Mouse (Mus musculus): ENCODE measurements around the gene 3830406C13Rik. TPM values are rescaled to one million over a fixed set of nuclear protein-coding genes. Genes with fewer than 3 reads are reported as not detected.
"Not testable (repeated sequence)": the region's sequence is repeated elsewhere in the genome, so short reads cannot be mapped to it uniquely, and the experiment has no call there.

Gene 3830406C13Rik
- polyA plus RNA-seq (2011; ENCODE audit: insufficient read depth, insufficient read length, low replicate concordance, missing spikeins): 16.2 and 18.7 TPM in 2 replicates

GRCm38 (mm10) chr14:12284141-12284912, at the start of gene 3830406C13Rik:
TSS of gene 3830406C13Rik (plus strand) at chr14:12284173.
- TF ChIP-seq POLR2A (IDR thresholded peaks at IDR 0.05; ENCODE audit: borderline replicate concordance, control insufficient read depth, low read depth, low read length): peak; percentile 89
- TF ChIP-seq CTCF (IDR thresholded peaks at IDR 0.05; ENCODE audit: control insufficient read depth, insufficient read depth, low read length): no peak
- H3K4me1 ChIP-seq (ENCODE audit: control insufficient read depth, insufficient read depth, low read length): no peaks in the 10 kb centered on the region
- 1% methylated on average over 48 of the region's 48 CpGs for WGBS
- peak within 1 kb of the TSS; percentile 81 for H3K27ac ChIP-seq (ENCODE audit: control insufficient read depth, insufficient read depth, low read depth, low read length, poor library complexity)
- H3K4me3 ChIP-seq (replicated peaks; ENCODE audit: control insufficient read depth, low read depth, low read length): peak within 1 kb of the TSS; percentile 98

DNA sequence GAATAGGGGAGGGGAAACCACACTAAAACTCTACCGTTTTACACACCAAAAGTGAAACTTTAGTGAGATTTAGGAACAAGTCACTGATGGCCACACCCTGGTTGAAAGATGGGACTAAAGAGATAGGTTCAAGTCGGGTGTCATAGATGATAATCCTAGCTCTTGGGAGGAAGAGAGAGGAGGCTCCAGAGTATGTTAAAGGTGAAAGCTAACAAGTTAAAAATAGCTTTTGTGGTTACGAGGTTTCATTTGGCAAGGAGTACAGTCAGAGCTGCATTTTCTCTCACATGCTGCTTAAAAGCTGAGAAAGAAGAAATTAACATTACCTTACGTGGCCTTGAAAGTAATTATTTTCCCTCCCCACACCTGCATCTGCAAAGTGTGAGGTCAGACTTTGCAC, 40.2 kb upstream of the 3830406C13Rik start:
- Histone ChIP-seq H3K27ac (ENCODE audit: control insufficient read depth, insufficient read depth, low read depth, low read length, poor library complexity) (no peak overlapping the region), H3K4me3 (replicated peaks; ENCODE audit: control insufficient read depth, low read depth, low read length) (no peak overlapping the region), H3K4me1 (ENCODE audit: control insufficient read depth, insufficient read depth, low read length) (no peaks in the 10 kb centered on the region)
- TF ChIP-seq POLR2A (IDR thresholded peaks at IDR 0.05; ENCODE audit: borderline replicate concordance, control insufficient read depth, low read depth, low read length) (no peak), CTCF (IDR thresholded peaks at IDR 0.05; ENCODE audit: control insufficient read depth, insufficient read depth, low read length) (no peak)
- 7% methylated on average over 4 of the region's 4 CpGs for WGBS

- no peak for TF ChIP-seq CTCF (IDR thresholded peaks at IDR 0.05; ENCODE audit: control insufficient read depth, insufficient read depth, low read length)
- TF ChIP-seq POLR2A (IDR thresholded peaks at IDR 0.05; ENCODE audit: borderline replicate concordance, control insufficient read depth, low read depth, low read length): no peak
- Histone ChIP-seq H3K27ac (ENCODE audit: control insufficient read depth, insufficient read depth, low read depth, low read length, poor library complexity) (no peak overlapping the region), H3K4me3 (replicated peaks; ENCODE audit: control insufficient read depth, low read depth, low read length) (no peak overlapping the region), H3K4me1 (ENCODE audit: control insufficient read depth, insufficient read depth, low read length) (no peaks in the 10 kb centered on the region)
- 63% methylated on average over 3 of the region's 3 CpGs for WGBS
These were observed 7.9 kb upstream of the 3830406C13Rik start for GRCm38 (mm10) chr14:12276031-12276430.

DNA sequence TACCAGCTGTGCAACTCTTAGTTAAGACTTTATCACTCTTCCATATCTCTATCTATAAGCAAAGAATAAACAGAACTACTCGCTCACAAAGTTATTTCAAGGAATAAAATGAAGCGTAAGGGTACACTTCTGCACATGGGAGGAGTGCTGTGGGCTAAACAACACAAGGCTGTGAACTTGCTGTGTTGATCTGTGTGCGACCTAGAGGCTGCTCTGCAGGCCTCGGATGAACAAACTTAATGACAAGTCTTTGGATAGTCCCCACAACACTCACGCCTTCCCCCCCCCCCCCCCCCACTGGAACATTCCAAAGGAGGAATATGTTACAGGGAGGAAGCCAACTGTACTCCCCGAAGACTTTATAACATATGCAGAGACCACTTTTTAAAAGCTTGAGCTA, 332 bp upstream of the 3830406C13Rik start, which contains the start of gene Gm49355:
TSS of gene Gm49355 (plus strand) at position 336 of the 400 bp plus-strand sequence.
- H3K27ac ChIP-seq (ENCODE audit: control insufficient read depth, insufficient read depth, low read depth, low read length, poor library complexity): peak within 1 kb of the TSS; percentile 81
- TF ChIP-seq POLR2A (IDR thresholded peaks at IDR 0.05; ENCODE audit: borderline replicate concordance, control insufficient read depth, low read depth, low read length): no peak
- no peak for TF ChIP-seq CTCF (IDR thresholded peaks at IDR 0.05; ENCODE audit: control insufficient read depth, insufficient read depth, low read length)
- H3K4me3 ChIP-seq (replicated peaks; ENCODE audit: control insufficient read depth, low read depth, low read length): peak within 1 kb of the TSS; percentile 98
- no peaks in the 10 kb centered on the region for H3K4me1 ChIP-seq (ENCODE audit: control insufficient read depth, insufficient read depth, low read length)
- 75% methylated on average over 6 of the region's 6 CpGs for WGBS

DNA sequence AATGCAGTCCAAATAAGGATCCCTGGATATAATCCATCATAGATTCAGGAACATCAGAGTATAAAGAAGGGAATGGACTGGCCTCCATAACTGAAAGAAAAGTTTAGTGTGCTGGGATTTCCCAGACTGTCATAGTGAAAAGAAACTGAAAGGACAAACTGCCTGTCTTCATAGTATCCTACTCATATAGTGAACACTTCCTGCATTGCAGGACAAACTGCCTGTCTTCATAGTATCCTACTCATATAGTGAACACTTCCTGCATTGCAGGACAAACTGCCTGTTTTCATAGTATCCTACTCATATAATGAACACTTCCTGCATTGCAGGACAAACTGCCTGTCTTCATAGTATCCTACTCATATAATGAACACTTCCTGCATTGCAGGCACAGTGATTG, 5.8 kb downstream of the 3830406C13Rik start:
- not testable (repeated sequence) for H3K4me3 ChIP-seq (replicated peaks; ENCODE audit: control insufficient read depth, low read depth, low read length); H3K4me1 ChIP-seq (ENCODE audit: control insufficient read depth, insufficient read depth, low read length); H3K27ac ChIP-seq (ENCODE audit: control insufficient read depth, insufficient read depth, low read depth, low read length, poor library complexity)

GRCm38 (mm10) chr14:12296391-12296790, 12.4 kb downstream of the 3830406C13Rik start:
- Histone ChIP-seq H3K4me1 (ENCODE audit: control insufficient read depth, insufficient read depth, low read length) (no peaks in the 10 kb centered on the region), H3K27ac (ENCODE audit: control insufficient read depth, insufficient read depth, low read depth, low read length, poor library complexity) (no peak overlapping the region), H3K4me3 (replicated peaks; ENCODE audit: control insufficient read depth, low read depth, low read length) (no peak overlapping the region)
- 88% methylated on average over 7 of the region's 7 CpGs for WGBS
- TF ChIP-seq CTCF (IDR thresholded peaks at IDR 0.05; ENCODE audit: control insufficient read depth, insufficient read depth, low read length) (no peak), POLR2A (IDR thresholded peaks at IDR 0.05; ENCODE audit: borderline replicate concordance, control insufficient read depth, low read depth, low read length) (no peak)

- Histone ChIP-seq H3K27ac (ENCODE audit: control insufficient read depth, insufficient read depth, low read depth, low read length, poor library complexity) (no peak overlapping the region), H3K4me1 (ENCODE audit: control insufficient read depth, insufficient read depth, low read length) (no peaks in the 10 kb centered on the region), H3K4me3 (replicated peaks; ENCODE audit: control insufficient read depth, low read depth, low read length) (no peak overlapping the region)
- TF ChIP-seq CTCF (IDR thresholded peaks at IDR 0.05; ENCODE audit: control insufficient read depth, insufficient read depth, low read length): no peak
- no peak for TF ChIP-seq POLR2A (IDR thresholded peaks at IDR 0.05; ENCODE audit: borderline replicate concordance, control insufficient read depth, low read depth, low read length)
These were observed 15.2 kb downstream of the 3830406C13Rik start for GRCm38 (mm10) chr14:12299171-12299570.

GRCm38 (mm10) chr14:12299654-12300053, 15.7 kb downstream of the 3830406C13Rik start:
- H3K27ac ChIP-seq (ENCODE audit: control insufficient read depth, insufficient read depth, low read depth, low read length, poor library complexity): no peak overlapping the region
- H3K4me3 ChIP-seq (replicated peaks; ENCODE audit: control insufficient read depth, low read depth, low read length): no peak overlapping the region
- TF ChIP-seq POLR2A (IDR thresholded peaks at IDR 0.05; ENCODE audit: borderline replicate concordance, control insufficient read depth, low read depth, low read length) (no peak), CTCF (IDR thresholded peaks at IDR 0.05; ENCODE audit: control insufficient read depth, insufficient read depth, low read length) (no peak)
- H3K4me1 ChIP-seq (ENCODE audit: control insufficient read depth, insufficient read depth, low read length): no peaks in the 10 kb centered on the region
- WGBS: 78% methylated on average over 6 of the region's 6 CpGs

DNA sequence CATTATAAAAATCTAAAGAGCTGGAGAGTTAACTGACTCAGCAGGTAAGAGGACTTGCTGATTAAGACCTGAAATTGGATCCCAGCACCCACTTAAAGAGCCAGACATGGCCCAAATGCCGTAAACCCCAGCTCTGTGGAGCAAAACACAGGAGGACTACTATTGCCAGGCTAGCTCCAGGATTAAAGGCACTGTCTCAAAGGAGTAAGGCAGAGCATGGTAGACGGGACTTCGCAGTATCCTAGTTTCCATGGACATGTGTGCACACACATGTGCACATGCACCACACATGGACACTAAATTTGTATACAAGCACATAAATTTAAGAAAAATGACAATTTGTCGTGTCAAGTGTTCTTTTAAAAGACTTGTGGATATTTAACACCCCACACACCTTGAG, 16.3 kb downstream of the 3830406C13Rik start:
- H3K4me1 ChIP-seq (ENCODE audit: control insufficient read depth, insufficient read depth, low read length): no peaks in the 10 kb centered on the region
- no peak overlapping the region for H3K27ac ChIP-seq (ENCODE audit: control insufficient read depth, insufficient read depth, low read depth, low read length, poor library complexity)
- 85% methylated on average over 4 of the region's 4 CpGs for WGBS
- H3K4me3 ChIP-seq (replicated peaks; ENCODE audit: control insufficient read depth, low read depth, low read length): no peak overlapping the region
- no peak for TF ChIP-seq POLR2A (IDR thresholded peaks at IDR 0.05; ENCODE audit: borderline replicate concordance, control insufficient read depth, low read depth, low read length)
- no peak for TF ChIP-seq CTCF (IDR thresholded peaks at IDR 0.05; ENCODE audit: control insufficient read depth, insufficient read depth, low read length)

Measured in bone marrow, adult 2 months (tissue).